Mouse (Mus musculus): Measurements from ENCODE around the gene Hist1h3f.

Gene Hist1h3f

GRCm38 (mm10) chr13:23543965-23544786, at the start of gene Hist1h3f:
Hist1h3f (plus strand) TSS chr13:23544052.
- DNase-seq (ENCODE audit: low spot score) = peak; percentile 90

DNA sequence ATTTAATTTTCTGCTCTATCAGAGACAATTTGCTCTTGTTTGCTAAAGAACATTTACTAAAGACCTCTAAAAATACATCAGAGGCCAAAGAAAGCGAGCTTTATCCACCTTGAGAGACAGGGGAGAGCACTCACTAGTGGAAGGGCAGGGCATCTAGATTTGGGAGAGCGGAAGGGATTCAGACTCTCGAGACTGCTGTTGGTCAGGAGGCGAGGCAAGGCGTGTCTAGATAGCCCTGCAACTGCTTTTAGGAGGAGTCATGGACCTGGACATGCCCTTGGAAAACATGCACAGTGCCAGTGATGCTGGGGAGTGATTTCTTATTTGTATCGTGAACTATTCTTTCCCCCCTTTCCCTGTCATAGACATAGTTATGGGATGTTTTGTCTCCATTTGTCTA, 48.3 kb upstream of the Hist1h3f start:
- DNase-seq (ENCODE audit: low spot score) = no peak

- DNase-seq (ENCODE audit: low spot score) = no peak
These were observed 46.1 kb upstream of the Hist1h3f start for GRCm38 (mm10) chr13:23497656-23498321.

DNA sequence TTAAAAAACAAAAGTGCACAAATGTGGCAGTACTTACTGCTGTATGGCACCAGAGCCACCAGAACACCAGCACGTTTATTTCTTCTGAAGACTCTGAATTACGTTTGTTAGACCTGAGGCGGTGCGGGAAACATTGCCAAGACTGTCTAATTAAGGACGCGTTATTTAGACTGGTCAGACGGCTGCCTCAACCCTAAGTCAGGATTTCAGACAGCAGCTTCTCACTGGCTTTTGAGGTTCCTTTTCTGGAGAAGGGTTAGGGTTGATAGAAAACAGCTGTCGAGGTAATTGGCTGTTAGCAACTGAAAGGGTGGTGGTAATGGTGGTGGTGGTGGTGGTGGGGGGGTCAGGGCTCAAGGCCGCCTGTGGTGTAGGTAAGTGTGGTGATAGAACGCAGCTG, 45.2 kb upstream of the Hist1h3f start:
- DNase-seq (ENCODE audit: low spot score) = no peak

DNA sequence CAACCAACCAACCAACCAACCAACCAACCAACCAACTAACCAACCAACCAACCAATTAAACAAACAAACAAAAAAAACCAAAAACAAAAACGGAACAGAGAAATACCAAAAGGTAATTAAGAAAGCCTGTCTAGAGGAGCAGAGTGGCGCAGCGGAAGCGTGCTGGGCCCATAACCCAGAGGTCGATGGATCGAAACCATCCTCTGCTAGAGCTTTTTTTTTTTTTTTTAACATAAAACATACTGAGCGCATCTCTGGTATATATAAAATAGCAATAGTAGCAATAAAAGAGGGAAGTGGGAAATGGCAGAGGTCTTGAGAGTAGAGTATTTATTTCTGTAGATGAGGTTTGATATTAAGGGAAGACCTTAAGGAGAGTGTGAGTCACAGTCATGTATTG, 43.9 kb upstream of the Hist1h3f start:
- no peak for DNase-seq (ENCODE audit: low spot score)

DNA sequence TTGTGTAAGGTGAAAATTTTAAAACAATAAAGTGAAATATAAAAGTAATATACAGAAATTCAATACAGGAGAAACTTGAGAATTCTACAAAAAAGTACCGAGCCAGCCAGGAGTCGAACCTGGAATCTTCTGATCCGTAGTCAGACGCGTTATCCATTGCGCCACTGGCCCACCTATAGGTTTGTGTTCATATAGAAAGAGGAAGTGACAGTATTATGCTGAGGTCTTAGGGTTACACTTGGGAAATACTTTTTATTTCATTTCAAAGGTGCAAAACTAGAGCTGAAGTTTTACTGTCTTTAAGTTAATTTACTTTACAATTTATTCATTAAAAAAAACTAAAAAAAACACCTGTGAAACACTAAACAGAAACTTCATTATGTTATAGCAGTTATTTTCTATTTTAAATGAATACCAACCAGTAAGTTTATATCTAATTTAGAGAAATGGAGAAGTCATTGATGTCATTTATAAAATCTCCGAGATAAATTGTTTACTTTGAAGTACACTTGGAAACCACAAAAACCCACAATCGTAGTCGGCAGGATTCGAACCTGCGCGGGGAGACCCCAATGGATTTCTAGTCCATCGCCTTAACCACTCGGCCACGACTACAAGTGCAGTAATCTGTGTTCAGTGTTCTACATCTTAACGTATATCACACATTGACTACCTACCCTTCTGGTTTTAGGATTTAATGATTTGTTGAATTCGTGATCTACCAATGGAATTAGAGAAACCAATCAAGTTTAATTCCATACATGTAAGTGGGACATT, 43.2 kb upstream of the Hist1h3f start:
- no peak for DNase-seq (ENCODE audit: low spot score)

DNA sequence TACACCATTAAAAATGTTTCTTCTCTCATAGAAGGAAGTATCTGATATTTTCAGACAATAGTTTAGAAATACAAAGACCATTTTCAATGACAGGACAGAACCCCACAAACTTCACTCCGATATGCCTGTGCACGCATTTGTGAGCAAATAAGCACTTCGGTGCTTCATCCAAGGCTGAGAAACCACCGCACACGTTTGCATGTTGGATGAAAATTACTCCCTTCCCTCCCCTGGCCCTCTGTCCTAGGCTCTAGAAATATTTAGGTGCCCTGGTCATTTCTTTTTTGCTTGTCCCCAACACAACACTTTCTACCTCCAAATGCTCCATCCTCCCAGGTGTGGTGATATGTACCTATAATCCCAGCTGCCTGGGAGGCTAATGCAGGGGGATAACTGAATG, 42.3 kb upstream of the Hist1h3f start:
- no peak for DNase-seq (ENCODE audit: low spot score)

DNA sequence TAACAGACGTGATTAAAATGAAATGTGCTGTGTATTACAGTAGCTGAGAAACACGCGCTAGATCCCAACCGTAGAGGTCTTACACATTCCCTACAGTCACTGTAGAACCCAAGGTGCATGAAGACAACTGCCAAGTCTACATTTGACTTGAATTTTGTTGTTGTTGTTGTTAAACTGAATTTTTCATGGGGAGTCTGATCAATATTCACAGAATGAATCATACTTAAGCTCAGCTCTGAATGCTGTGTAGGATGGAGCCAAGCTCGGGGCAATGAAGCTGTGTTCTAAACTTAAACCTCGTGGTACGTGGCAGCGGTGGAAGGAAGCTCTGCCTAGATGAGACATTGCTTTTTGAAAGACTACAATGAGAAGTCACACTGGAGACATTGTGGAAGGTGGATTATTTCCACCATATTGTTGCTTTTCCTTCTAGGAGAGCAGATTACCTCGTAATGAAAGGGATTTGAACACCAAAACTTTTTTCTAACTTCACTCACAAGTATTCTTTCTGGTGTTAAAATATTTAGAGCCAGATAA, 41.8 kb upstream of the Hist1h3f start:
- no peak for DNase-seq (ENCODE audit: low spot score)

GRCm38 (mm10) chr13:23502916-23503315, 40.9 kb upstream of the Hist1h3f start:
- DNase-seq (ENCODE audit: low spot score) = no peak

GRCm38 (mm10) chr13:23503797-23504196, 40.1 kb upstream of the Hist1h3f start:
- DNase-seq (ENCODE audit: low spot score) = no peak

DNA sequence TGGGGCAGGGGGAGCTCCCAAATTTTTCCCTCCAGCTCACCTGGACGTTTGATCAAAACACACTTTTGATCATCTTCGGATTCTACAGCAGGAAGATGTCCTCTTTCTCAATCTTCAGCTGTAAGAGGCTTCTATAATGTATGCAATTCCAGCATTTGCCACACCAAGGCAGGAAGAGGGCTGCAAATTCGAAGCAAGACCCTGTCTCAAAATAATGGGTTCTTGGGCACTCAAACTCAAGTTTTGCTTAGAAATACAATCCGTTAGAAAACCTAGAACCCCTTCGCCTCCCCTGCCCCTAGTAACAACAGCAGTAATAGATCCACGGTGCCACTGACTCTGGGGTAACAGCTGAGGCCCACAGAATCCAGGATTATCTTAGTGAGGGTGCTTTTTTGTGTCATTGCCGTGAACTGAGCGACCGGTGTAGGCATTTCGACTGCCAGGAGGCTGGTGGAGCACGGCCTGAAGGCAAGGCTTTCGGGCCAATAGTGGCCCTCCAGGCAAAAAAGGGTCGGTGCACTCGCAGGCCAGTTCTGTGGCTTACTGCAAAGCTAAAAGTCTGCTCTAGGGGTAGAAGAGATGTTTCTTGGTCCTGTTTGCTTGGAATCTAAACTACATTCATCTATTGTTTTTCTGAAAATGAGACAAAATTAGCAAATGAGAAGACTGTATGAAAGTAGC, 38.0 kb upstream of the Hist1h3f start:
- DNase-seq (ENCODE audit: low spot score) = no peak

GRCm38 (mm10) chr13:23506351-23506750, 37.5 kb upstream of the Hist1h3f start:
- no peak for DNase-seq (ENCODE audit: low spot score)

GRCm38 (mm10) chr13:23506819-23507515, 36.9 kb upstream of the Hist1h3f start:
- DNase-seq (ENCODE audit: low spot score) = no peak

DNA sequence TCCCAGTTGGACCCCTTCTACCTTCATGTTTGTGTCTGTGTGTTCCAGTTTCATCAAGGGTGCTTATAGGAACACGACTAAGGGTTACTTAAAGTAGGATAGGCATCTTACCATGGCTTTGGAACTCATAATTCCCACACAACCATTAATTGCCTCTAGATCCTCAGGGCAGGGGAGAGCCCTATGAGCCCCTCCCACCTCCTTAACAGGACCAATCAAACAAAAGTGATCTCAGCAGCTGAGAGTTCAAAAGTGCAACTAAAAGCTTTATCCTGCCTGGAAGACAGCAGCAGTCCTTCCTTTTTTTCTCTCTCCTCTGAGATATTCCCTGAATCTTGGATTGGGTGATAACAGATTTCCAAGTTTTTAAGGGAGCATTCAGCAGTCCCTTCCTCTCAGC, 33.7 kb upstream of the Hist1h3f start:
- no peak for DNase-seq (ENCODE audit: low spot score)

DNA sequence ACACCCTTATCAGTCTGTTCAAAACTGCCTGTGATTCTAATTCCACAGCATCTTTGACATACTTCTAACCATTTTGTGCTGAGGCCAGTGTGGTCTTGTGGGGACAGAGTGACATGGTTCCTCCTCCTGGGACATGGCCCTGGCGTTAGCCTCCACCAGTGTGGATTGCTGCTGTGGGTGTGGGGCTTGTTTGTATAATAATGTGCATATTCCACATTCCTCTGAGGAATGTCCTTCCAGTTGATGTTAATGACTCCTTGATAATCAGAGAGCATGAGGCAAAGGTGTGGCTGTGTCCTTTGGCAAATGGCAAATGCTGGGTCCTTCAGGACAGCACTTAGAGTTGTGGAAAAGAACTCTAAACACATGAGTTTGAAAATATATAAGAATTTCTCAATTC, 30.3 kb upstream of the Hist1h3f start:
- no peak for DNase-seq (ENCODE audit: low spot score)

GRCm38 (mm10) chr13:23515281-23515680, 28.6 kb upstream of the Hist1h3f start:
- no peak for DNase-seq (ENCODE audit: low spot score)

DNA sequence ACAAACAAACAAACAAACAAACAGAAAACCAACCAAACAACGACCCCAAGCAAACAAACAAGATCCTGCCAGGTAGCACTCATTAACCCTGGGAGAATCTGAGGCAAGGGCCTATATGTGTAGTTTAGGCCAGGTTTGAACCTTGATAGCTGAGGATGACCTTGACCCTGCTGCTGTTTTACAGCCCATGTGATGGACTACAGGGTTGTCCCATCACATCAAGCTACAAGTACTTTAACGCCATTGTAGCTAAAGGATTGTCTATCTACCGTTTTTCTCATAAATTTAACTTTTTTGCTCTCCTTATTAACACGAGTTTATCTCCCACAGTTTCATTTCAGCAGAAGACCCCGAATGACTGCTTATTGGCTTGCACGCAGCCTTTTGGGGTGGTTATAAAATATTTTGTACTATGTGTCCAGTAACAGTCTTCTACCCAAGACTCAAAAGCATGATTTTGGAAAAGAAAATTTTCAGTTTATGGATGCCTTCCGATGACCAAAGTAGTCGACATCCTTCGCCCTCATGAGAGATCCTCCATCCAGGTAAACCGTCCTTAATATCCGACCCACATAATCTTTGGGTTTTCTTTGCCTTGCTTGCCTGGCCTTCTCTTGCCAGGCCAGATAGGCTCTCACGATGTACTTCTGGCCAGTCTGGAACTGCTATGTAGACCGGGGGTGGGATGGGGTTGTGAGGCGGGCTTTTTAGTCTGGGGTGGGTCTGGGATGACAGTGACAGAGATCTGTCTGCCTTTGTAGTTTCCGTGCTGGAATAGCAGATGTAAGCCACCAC, 27.8 kb upstream of the Hist1h3f start:
- no peak for DNase-seq (ENCODE audit: low spot score)

DNA sequence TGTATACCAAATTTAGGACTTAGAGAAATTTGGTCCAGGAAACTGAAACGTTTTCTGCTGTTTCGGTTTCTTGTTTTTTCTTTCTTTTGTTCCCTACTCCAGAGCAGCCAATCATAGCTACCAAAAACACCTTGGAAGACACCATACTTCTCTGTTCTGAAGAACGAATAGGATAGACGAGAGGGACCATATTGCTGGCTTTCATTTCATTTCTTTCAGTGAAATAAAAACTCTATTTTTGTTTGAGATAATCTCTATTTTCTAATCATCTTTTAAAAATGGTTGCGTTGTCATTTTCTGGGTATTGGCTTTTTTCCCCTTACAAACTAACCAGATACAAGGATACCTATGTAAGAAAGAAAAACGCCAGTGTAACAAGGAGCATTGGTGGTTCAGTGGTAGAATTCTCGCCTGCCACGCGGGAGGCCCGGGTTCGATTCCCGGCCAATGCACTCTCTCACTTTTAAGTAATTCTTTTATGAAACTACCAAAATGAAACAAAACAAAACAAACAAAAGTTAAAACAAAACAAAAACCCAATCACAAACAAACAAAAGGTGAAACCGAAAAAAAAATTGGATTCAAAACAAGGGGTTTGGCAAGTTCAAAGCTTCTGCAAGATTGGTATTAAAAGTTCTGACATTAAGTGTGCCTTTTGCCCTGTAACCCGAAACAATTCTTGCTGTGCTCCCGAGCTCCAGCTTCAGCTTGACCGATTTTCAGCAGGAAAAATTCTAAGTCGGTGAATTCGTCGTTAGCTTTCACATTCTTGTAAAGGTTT, 26.8 kb upstream of the Hist1h3f start:
- DNase-seq (ENCODE audit: low spot score) = no peak

- DNase-seq (ENCODE audit: low spot score) = peak; percentile 88
These were observed 26.1 kb upstream of the Hist1h3f start for GRCm38 (mm10) chr13:23517603-23518294.

Measured in left cerebral cortex, adult 11 months (tissue).